Mouse (Mus musculus) activated CD4-positive, CD25-positive, alpha-beta regulatory T cell, adult 4 months (primary cell): Measurements from ENCODE around the gene Mc3r. TPM values are rescaled to one million over a fixed set of nuclear protein-coding genes. Genes with fewer than 3 reads are reported as not detected.

ENCODE experiments used
- ATAC-seq: one replicate; pipeline ENCODE4 v1.8.0; 2017
- polyA plus RNA-seq, 2 experiments: library from polyadenylated mRNA; unstranded; fragments of 100-300 nt; shearing (Covaris generic); gene quantifications; one replicate each; pipeline ENCODE4 v1.2.1; 2017

Gene Mc3r
- polyA plus RNA-seq = not detected

DNA sequence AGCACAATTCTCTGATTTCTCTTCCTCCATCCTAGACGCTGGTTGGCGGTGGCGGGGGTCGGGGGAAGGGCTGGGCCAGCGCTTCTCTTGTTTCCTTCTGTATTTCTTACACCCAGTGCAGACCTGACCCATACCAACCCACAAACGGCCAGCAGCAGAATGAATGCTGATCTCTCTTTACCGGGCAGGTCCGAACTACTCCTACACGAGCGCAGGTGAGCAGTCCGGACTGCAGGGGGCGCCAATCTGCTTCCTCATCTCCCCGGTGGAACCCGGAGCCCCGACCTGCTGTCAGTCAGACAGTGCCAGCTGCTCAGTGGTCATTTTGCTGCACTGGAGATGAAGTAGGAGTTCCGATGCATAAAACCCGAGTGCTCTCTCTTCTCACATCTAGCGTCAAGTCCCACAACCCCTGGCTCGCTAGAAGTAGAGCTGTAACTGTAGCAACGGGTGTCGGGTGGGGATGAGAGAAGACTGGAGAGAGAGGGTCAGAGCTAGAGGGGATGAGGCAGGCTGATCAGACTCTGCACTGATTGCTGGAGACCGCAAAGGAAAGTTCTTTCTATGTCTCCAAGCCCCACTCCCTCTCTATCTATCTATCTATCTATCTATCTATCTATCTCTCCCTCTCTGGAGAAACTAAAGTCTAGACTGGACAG, at the start of gene Mc3r:
TSS of gene Mc3r (plus strand) at position 387 of the 659 bp plus-strand sequence.
- no peak for ATAC-seq

DNA sequence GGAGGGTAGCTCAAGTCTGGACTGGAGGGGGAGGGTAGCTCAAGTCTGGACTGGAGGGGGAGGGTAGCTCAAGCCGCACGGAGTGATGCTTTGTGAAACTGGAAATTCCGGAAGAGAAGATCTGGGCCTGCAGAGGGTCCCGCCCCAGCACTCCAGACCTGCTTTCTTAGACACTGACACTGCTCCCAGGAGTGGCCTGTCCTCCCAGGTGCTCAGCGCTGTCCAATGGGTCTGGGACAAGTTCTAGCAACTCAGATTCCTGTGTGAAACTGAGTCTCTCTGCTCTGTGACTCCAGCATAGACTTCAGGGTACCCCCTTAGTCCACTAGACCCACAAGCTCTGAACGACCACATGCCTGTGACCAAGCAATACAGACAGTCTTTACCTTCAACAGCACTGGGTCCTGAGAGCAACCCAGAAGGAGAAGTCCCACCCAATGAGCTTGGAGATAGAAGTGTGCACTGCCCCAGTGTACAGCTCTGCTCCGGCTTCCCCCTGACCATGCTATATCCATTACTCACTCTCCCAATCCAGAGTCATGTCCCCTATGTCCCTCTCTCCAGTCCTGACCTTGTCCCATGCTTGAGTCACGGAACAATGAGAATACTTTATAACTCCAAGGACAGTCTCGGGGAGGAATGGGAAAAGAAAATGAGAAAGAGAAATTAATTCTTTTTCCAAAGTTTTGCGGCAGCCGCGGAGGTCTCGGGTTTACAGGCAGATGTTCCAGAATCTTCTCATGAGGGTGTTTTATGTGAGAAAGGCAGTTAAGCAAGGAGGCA, 46.1 kb upstream of the Mc3r start:
- no peak for ATAC-seq

DNA sequence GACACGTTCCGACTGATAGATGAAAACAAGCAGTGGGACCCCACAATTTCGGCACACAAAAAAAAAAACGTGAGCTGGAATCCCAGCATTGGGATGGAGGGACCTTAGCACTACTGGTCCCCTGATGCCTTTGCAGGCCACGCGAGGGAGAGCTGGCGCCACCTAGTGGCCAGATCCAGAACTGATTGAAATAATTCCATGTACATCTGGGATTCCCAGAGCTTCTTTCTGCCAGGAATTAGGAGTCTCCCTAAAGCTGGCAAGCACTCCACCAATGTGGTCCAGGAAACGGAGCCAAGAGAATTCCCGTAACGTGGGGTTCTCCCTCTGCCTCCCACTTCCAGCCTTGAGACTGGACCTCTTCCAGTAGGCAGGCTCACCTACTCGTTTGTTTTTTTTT, 41.3 kb upstream of the Mc3r start:
- no peak for ATAC-seq

- no peak for ATAC-seq
These were observed 34.8 kb upstream of the Mc3r start for GRCm38 (mm10) chr2:172213480-172213879.

DNA sequence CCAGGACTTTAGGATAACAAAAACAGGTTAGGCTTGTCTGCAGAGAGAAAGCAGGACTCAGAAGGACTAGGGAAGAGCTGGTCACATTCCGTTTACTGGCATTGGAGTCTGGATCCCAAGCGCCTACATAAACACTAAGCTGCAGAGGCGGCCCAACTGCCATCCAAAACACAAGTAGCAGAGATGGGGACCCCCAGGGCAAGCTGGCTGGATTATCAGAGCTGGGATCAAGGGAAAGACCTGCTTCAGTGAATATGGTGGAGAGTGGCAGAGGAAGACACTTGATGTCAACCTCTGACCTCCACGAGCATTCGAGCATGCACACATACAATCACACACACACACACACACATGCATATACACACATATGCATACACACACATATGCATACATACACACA, 34.0 kb upstream of the Mc3r start:
- no peak for ATAC-seq

DNA sequence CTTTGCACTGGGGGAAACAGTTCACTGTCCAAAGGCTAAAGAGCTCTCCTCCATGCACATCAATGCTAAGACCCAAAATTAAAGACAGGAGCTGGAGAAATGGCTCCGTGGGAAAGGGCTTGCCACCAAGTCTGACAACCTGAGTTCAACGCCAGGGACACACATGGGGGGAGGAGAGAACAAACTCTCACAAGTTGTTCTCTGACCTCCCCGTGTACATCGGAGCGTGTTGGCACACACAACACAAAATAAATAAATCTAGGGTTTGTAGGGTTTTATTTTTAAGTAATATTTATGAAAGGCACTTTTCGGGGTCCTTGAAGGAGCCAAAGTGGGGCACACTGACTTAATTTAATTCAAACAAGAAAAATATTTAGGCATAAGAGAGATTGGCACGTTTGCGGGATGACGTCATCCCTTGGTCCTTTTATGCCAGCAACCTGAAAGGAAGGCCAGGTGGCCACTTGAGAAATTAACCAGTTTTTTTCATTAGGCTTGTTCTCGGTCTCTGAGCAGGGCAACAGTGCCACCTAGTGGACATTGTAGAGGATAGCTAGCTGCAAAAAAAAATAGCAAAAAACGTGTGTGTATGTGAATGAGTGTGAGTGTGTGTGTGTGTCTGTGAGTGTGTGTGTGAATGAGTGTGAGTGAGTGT, 32.7 kb upstream of the Mc3r start:
- ATAC-seq = peak; percentile 46

GRCm38 (mm10) chr2:172216163-172216915, 32.0 kb upstream of the Mc3r start:
- ATAC-seq = no peak

DNA sequence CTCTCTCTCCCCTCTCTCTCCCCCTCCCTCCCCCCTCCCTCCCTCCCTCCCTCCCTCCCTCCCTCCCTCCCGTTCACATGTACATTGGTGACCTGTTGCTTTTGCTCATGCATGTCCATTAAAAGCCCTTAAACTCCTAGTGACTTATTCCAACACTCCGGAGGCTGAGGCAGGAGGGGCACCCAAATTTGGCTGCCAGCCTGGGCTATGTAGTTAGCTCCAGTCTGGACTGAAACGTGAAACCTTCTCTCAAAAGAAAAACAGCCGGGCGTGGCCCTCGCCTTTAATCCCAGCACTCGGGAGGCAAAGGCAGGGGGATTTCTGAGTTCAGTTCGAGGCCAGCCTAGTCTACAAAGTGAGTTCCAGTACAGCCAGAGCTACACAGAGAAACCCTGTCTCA, 30.4 kb upstream of the Mc3r start:
- no peak for ATAC-seq

GRCm38 (mm10) chr2:172219186-172219585, 29.1 kb upstream of the Mc3r start:
- ATAC-seq = no peak

GRCm38 (mm10) chr2:172221656-172222393, 26.5 kb upstream of the Mc3r start:
- ATAC-seq = no peak

GRCm38 (mm10) chr2:172222394-172222785, 25.9 kb upstream of the Mc3r start:
- no peak for ATAC-seq

- ATAC-seq = no peak
These were observed 25.4 kb upstream of the Mc3r start for GRCm38 (mm10) chr2:172222891-172223290.

- ATAC-seq = no peak
These were observed 24.7 kb upstream of the Mc3r start for GRCm38 (mm10) chr2:172223451-172224200.

GRCm38 (mm10) chr2:172226945-172227344, 21.3 kb upstream of the Mc3r start:
- no peak for ATAC-seq

GRCm38 (mm10) chr2:172227808-172228207, 20.5 kb upstream of the Mc3r start:
- ATAC-seq = no peak

- ATAC-seq = no peak
These were observed 19.1 kb upstream of the Mc3r start for GRCm38 (mm10) chr2:172229190-172229589.

DNA sequence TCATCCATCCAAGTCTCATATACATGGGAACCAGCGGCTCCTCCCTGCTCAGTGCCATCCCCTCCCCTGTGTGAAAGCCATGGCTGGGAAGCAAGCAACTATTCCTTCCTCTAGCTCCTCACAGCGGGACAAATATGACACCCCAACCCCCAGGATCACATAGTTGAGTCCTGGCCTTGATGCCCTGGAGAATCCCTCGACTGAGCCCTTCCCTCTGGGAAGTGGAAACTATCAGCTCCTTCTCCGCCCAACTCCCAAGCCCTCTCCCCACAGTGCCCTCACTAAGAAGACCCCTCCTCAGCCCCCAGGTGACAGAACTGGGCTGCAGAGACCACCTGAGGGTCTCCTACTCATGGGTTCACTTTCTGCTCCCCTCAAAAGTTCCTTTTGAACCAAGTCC, 18.2 kb upstream of the Mc3r start:
- no peak for ATAC-seq

- no peak for ATAC-seq
These were observed 10.1 kb upstream of the Mc3r start for GRCm38 (mm10) chr2:172238220-172238619.

DNA sequence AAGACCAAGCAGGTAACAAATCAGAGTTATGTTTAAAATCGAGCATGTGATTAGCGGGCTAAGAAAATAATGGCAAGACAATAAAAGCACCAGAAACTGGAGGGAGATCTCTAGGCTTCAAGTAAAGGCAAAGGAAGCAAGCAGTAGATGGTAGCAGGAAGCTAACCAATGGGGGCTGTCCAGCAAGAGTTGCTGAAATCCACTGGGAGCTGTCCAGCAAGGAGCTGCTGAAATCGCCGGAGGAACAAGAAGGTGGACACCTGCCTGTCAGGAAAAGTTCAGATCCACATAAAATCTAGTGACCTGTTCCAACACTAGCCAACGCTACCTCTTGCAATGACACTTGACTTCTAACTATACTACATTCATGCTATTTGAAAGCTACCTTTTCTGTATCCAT, 7.3 kb upstream of the Mc3r start:
- ATAC-seq = no peak

- ATAC-seq = no peak
These were observed 2.8 kb upstream of the Mc3r start for GRCm38 (mm10) chr2:172245497-172245896.

DNA sequence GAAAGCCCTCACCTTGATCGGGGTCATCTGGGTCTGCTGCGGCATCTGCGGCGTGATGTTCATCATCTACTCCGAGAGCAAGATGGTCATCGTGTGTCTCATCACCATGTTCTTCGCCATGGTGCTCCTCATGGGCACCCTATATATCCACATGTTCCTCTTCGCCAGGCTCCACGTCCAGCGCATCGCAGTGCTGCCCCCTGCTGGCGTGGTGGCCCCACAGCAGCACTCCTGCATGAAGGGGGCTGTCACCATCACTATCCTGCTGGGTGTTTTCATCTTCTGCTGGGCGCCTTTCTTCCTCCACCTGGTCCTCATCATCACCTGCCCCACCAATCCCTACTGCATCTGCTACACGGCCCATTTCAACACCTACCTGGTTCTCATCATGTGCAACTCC, 1.0 kb downstream of the Mc3r start:
- ATAC-seq = no peak

- ATAC-seq = no peak
These were observed 8.1 kb downstream of the Mc3r start for GRCm38 (mm10) chr2:172256418-172256817.
